Mouse (Mus musculus) liver, postnatal 0 days (tissue): ENCODE results near the gene Palmd. TPM values are rescaled to one million over a fixed set of nuclear protein-coding genes. Genes with fewer than 3 reads are reported as not detected.

ENCODE experiments used
- ATAC-seq: fragments of 200-750 bp; cut with Nextera tagmentation; 2 replicates; pipeline ENCODE4 v1.8.0; 2017; ENCODE audit warnings: mild to moderate bottlenecking, moderate library complexity
- DNase-seq: peaks from one replicate; pipeline ENCODE4 v3.0.0-alpha.2; 2016
- H3K27ac ChIP-seq: fragments of 300-500 bp; sonication (generic); 2 replicates; pipeline ENCODE4 v1.5.1; 2014; ENCODE audit warnings: antibody characterized with exemption, moderate library complexity, mild to moderate bottlenecking, low read depth
- H3K27me3 ChIP-seq: fragments of 300-500 bp; sonication (generic); 2 replicates; pipeline ENCODE4 v1.6.1; 2014; ENCODE audit warnings: low read length, control low read depth, mixed read lengths; ENCODE audit not compliant: insufficient read depth
- H3K36me3 ChIP-seq: fragments of 300-500 bp; sonication (generic); replicated peaks from 2 replicates; pipeline ENCODE4 v1.6.1; 2014; ENCODE audit warnings: mild to moderate bottlenecking, control low read depth, low read length, moderate library complexity, mixed read lengths; ENCODE audit not compliant: insufficient read depth
- H3K4me1 ChIP-seq: fragments of 300-500 bp; sonication (generic); 2 replicates; pipeline ENCODE4 v1.6.1; 2014; ENCODE audit warnings: antibody characterized with exemption, mild to moderate bottlenecking, control low read depth; ENCODE audit not compliant: insufficient read depth
- H3K4me2 ChIP-seq: fragments of 300-500 bp; sonication (generic); 2 replicates; pipeline ENCODE4 v1.6.1; 2014; ENCODE audit warnings: low read depth, mild to moderate bottlenecking, low read length, moderate library complexity, mixed read lengths
- H3K4me3 ChIP-seq: fragments of 300-500 bp; sonication (generic); 2 replicates; pipeline ENCODE4 v1.5.1; 2014; ENCODE audit warnings: low read depth, low read length
- H3K9ac ChIP-seq: fragments of 300-500 bp; sonication (generic); replicated peaks from 2 replicates; pipeline ENCODE4 v1.6.1; 2014; ENCODE audit warnings: mild to moderate bottlenecking, moderate library complexity
- H3K9me3 ChIP-seq: fragments of 300-500 bp; sonication (generic); 2 replicates; pipeline ENCODE4 v1.6.1; 2016; ENCODE audit warnings: mild to moderate bottlenecking, control low read depth, low read length, mixed read lengths
- CTCF ChIP-seq: sonication (generic); IDR thresholded peaks from 2 replicates; pipeline ENCODE4 v1.5.1; 2016; ENCODE audit warnings: antibody characterized with exemption, low read depth
- EP300 ChIP-seq: IDR thresholded peaks from 2 replicates; pipeline ENCODE4 v1.6.1; 2016; ENCODE audit warnings: antibody characterized with exemption, low read depth, mild to moderate bottlenecking
- WGBS: fragments of 180-500 bp; shearing (Covaris S2); extraction: QIAGEN DNeasy Blood & Tissue Kit; methylation state at CpG from one replicate; pipeline ENCODE4 v1.1.7; 2014; ENCODE audit not compliant: insufficient replicate concordance; 5-methylcytosine and 5-hydroxymethylcytosine counted together
- polyA plus RNA-seq: library from polyadenylated mRNA; unstranded; fragments of >200 nt; fragmentation: Nextera tagmentation; extraction: Ambion mirVana; gene quantifications from 2 replicates; pipeline ENCODE4 v1.2.1, GENCODE M21; 2015

The Palmd gene
- polyA plus RNA-seq, 1 experiment from 2014 or later, result 31.0 TPM

DNA sequence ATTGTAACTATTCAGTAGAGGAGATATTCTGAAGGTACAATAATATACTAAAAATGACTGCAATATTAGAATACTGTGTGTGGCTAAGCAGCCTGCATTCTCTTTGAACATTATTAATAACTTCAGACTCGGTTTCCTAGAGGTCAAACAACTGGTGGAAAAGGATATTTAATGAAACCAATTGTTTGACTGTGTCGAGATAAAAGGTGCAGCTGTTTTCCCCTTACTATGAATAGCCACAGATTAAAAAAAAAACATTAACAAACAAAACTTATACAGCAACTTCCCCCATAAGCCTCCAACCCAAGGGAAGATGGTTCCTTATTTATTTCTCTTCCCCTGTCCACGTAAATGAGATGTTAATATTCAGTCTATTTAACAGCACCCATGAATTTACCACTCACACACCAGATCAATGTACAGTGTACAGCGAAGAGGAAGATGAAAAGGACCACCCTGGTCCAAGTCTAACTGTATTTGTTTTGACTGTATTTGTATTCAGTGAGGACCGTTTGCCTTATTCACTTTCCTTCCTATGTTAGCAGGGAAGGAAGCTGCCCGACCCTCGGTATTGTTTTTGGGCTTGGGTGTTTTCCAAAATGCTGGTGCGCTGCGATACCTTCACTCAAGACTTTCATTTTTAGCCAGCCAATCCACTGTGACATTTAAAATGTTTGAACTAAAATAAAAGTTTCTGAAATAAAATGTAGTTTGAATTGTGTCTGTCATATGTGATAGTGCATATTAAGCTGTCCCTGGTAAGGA, 13.2 kb upstream of the Palmd start:
- TF ChIP-seq CTCF (no peak), EP300 (no peak)
- H3K27ac ChIP-seq, result no peak overlapping the region
- H3K4me2 ChIP-seq, result no peak overlapping the region
- H3K4me3 ChIP-seq, result no peak overlapping the region
- H3K4me1 ChIP-seq, result no peaks in the 10 kb centered on the region
- H3K9me3 ChIP-seq, result peaks cover 2% of the 10 kb centered on the region; the same call in 1 of the 2 replicates
- H3K36me3 ChIP-seq, result no peaks in the 10 kb centered on the region
- no peaks in the 10 kb centered on the region for H3K27me3 ChIP-seq
- H3K9ac ChIP-seq, result no peak overlapping the region
- WGBS, result 42% methylated on average over 9 of the region's 9 CpGs
- no peak for DNase-seq
- ATAC-seq, result no peak

DNA sequence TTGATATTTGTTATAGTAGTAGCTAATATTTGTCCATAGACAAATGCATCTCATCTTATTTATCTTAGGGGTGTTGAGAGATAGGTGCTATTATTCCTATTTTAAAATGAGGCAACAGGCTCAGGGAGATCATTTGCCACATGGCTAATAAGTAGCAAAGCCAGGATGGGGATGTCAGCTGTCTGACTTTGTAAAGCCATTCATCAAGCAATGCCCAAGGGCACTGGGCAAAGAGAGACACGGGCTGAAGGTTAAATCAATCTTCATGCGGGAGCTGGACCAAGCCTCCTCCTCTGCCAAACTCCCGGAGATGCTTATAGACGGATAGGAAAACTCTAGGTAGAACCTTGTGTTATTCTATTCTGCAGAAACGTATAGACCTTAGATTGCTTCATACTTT, 999 bp upstream of the Palmd start:
- Histone ChIP-seq H3K27ac (peak overlapping the region; percentile 91), H3K9ac (no peak overlapping the region), H3K4me3 (no peak overlapping the region), H3K9me3 (no peaks in the 10 kb centered on the region), H3K27me3 (no peaks in the 10 kb centered on the region), H3K36me3 (no peaks in the 10 kb centered on the region), H3K4me2 (no peak overlapping the region), H3K4me1 (no peaks in the 10 kb centered on the region)
- ATAC-seq (0 out of 2 replicates have a peak, but pooled peaks have one; percentile 16), DNase-seq (no peak)
- WGBS, result 68% methylated on average over 5 of the region's 5 CpGs
- no peak for TF ChIP-seq EP300
- no peak for TF ChIP-seq CTCF

DNA sequence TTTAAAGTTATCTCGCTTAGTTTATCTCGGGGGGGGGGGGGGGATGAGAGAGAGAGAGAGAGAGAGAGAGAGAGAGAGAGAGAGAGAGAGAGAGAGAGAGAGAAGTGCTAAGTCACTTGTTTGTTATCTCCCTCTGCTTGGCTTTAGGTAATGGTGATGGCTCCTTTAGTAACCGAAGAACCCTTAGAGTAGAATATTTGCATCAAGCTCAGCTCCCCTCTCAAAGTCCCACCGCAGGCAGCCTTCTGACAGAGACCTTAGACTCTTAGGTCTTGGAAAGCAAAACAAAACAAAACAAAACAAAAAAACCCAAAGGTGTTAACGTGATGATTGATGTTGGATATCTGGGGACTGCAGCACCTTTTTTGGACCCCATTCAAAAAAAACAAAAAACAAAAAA, 216 bp upstream of the Palmd start:
- Histone ChIP-seq H3K9ac (peak overlapping the region; percentile 74), H3K27ac (peak overlapping the region; percentile 91)

DNA sequence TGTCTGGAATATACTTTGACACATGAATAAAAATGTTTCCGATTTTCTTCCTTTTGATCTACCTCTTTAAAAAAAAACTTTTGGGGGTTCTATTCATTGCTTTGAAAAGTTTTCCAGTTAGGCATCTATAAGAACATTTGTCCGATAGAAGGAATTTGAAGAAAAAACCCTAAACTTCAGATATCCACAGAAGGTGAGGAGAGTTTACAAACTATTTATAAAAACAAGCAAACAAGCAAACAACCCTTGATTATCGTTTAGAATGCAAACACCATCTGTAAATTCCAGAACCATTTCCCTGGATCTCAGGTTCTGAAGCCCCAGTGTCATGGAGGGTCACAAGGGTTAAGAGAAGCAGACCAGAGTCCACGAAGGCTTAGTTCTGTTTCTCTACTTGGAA, 820 bp downstream of the Palmd start, which contains the start of gene 4930455H04Rik:
TSS of gene 4930455H04Rik (plus strand) at position 301 of the 400 bp plus-strand sequence.
- DNase-seq (no peak), ATAC-seq (no peak)
- Histone ChIP-seq H3K4me3 (peak within 1 kb of the TSS; percentile 43), H3K9me3 (no peaks in the 10 kb centered on the region), H3K27me3 (no peaks in the 10 kb centered on the region), H3K9ac (peak within 1 kb of the TSS; percentile 74), H3K27ac (peak within 1 kb of the TSS; percentile 91), H3K36me3 (no peaks in the 10 kb centered on the region), H3K4me2 (peak within 1 kb of the TSS; percentile 57), H3K4me1 (no peaks in the 10 kb centered on the region)
- 54% methylated on average over 4 of the region's 4 CpGs for WGBS
- TF ChIP-seq CTCF, result no peak
- TF ChIP-seq EP300, result no peak

More for the DNA sequence above, 216 bp upstream of the Palmd start:
- Histone ChIP-seq H3K9me3 (no peaks in the 10 kb centered on the region), H3K4me3 (peak overlapping the region; percentile 43), H3K36me3 (no peaks in the 10 kb centered on the region), H3K4me2 (peak overlapping the region; percentile 57), H3K4me1 (no peaks in the 10 kb centered on the region), H3K27me3 (no peaks in the 10 kb centered on the region)
- DNase-seq (no peak), ATAC-seq (no peak)
- 25% methylated on average over 5 of the region's 5 CpGs for WGBS
- TF ChIP-seq EP300 (no peak), CTCF (no peak)

DNA sequence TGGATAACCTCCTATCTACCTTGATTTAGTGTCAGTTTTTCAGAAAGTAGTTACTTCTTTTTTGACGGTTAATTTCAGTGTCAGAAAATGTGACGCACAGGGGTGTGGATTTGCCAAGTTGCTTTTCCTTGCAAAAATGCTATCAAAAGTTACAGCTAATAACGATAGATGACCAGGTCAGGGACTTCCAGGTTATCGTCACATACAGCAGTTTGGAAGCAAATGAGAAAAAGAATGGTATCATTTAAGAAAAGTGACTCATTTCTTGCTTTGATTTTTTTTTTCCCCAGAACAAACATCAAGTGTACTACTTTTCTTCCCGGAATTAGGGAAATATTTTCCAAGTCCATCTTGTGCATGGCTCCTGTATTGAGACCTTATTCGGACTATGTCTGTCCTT, 1.4 kb downstream of the Palmd start:
- peak overlapping the region; percentile 56 for H3K4me2 ChIP-seq
- no peaks in the 10 kb centered on the region for H3K9me3 ChIP-seq
- TF ChIP-seq EP300 (no peak), CTCF (no peak)
- peak overlapping the region; percentile 43 for H3K4me3 ChIP-seq
- ATAC-seq, result no peak
- 57% methylated on average over 6 of the region's 6 CpGs for WGBS
- H3K27ac ChIP-seq, result peak overlapping the region; percentile 91
- H3K27me3 ChIP-seq, result no peaks in the 10 kb centered on the region
- DNase-seq, result no peak
- no peaks in the 10 kb centered on the region for H3K4me1 ChIP-seq
- no peaks in the 10 kb centered on the region for H3K36me3 ChIP-seq
- H3K9ac ChIP-seq, result peak overlapping the region; percentile 54

DNA sequence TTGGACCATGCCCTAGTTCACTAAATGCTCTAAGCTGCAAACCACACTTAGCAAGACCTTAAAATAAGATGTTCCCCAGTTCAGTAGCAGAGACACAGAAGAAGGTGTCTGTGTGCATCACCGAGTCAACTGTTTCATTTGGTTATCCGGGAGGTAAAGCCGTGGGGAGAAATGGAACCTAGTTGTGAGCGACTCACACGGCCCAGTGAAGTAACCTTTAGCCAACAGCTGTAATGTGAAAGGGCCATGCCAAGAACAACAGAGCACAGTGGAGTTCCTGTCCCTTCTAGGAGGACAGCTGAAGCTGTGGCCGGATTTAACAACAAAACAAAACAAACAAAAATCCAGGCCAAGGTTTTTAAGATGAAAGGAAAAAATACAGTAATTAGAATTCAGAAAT, 2.0 kb downstream of the Palmd start:
- Histone ChIP-seq H3K4me1 (no peaks in the 10 kb centered on the region), H3K9ac (peak overlapping the region; percentile 54; the same call in 1 of the 2 replicates), H3K36me3 (no peaks in the 10 kb centered on the region), H3K27ac (peak overlapping the region; percentile 91), H3K27me3 (no peaks in the 10 kb centered on the region), H3K4me2 (peak overlapping the region; percentile 56), H3K9me3 (no peaks in the 10 kb centered on the region), H3K4me3 (peak overlapping the region; percentile 43)
- 48% methylated on average over 6 of the region's 6 CpGs for WGBS
- no peak for TF ChIP-seq EP300
- TF ChIP-seq CTCF, result no peak
- DNase-seq (peak; percentile 39), ATAC-seq (peak; percentile 88)
